Mouse (Mus musculus): Measurements from ENCODE around the gene Acvr1. TPM values are rescaled to one million over a fixed set of nuclear protein-coding genes. Genes with fewer than 3 reads are reported as not detected.

The Acvr1 gene
- polyA plus RNA-seq, 1 experiment from 2014 or later = 7.5 TPM

DNA sequence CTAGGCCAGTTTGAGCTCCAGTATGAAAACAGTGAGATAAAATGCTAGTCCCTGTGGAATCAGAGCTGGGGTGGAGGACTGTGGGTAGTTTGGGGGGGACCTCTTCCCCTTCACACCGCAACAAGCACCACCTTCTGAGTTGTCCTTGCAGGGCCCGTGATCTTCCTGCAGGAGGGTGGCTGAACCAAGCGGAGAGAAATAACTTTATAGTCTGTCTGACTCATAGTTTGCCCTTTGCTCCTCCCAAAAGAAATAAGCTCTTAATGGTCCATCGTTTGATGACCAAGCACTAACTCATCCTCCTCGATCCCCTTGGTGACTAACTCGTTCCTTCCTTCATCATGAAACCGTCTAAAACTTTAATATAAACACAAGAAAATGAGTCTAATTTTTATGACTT lies 20.7 kb downstream of the Acvr1 start:
- H3K4me1 ChIP-seq (replicated peaks; ENCODE audit: control insufficient read depth, insufficient read depth, low read length) = peaks cover 9% of the 10 kb centered on the region; the same call in 1 of the 2 replicates
- no peaks in the 10 kb centered on the region for H3K9me3 ChIP-seq (ENCODE audit: control insufficient read depth, low read length)
- ATAC-seq (ENCODE audit: low FRiP score) = no peak
- no peaks in the 10 kb centered on the region for H3K27me3 ChIP-seq (ENCODE audit: control insufficient read depth, insufficient read depth, low read length)
- no peak overlapping the region for H3K27ac ChIP-seq
- no peaks in the 10 kb centered on the region for H3K36me3 ChIP-seq (replicated peaks; ENCODE audit: control insufficient read depth, insufficient read depth)
- no peak overlapping the region for H3K9ac ChIP-seq
- H3K4me3 ChIP-seq (replicated peaks; ENCODE audit: low read length) = no peak overlapping the region
- no peak overlapping the region for H3K4me2 ChIP-seq (replicated peaks)
- no peak for DNase-seq (ENCODE audit: low spot score)
- 90% methylated on average over 7 of the region's 7 CpGs for whole genome bisulfite sequencing

DNA sequence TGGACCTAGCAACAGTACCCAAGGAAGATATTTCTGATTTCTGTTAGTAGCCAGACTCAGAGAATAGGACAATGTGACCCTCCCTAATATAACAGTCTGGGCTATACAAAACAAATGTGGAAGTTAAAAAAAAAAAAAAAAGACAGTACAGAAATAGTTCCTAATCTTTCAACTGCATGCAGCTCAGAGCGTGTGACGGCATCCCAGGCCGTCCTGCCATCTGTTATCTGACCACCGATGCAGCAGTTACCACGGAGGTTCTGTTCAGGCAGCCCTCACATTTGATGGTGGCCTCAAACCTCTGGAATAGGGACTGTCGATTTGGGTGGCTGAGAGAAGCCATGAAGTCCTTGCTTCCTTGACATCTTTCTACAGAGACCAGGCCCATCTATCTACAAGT lies 22.6 kb downstream of the Acvr1 start:
- no peak overlapping the region for H3K9ac ChIP-seq
- H3K27me3 ChIP-seq (ENCODE audit: control insufficient read depth, insufficient read depth, low read length) = no peaks in the 10 kb centered on the region
- no peak for ATAC-seq (ENCODE audit: low FRiP score)
- H3K4me3 ChIP-seq (replicated peaks; ENCODE audit: low read length) = no peak overlapping the region
- no peak overlapping the region for H3K4me2 ChIP-seq (replicated peaks)
- H3K9me3 ChIP-seq (ENCODE audit: control insufficient read depth, low read length) = no peaks in the 10 kb centered on the region
- DNase-seq (ENCODE audit: low spot score) = no peak
- no peak overlapping the region for H3K27ac ChIP-seq
- no peaks in the 10 kb centered on the region for H3K4me1 ChIP-seq (replicated peaks; ENCODE audit: control insufficient read depth, insufficient read depth, low read length)
- H3K36me3 ChIP-seq (replicated peaks; ENCODE audit: control insufficient read depth, insufficient read depth) = no peaks in the 10 kb centered on the region
- WGBS = 93% methylated on average over 6 of the region's 6 CpGs

- no peaks in the 10 kb centered on the region for H3K36me3 ChIP-seq (replicated peaks; ENCODE audit: control insufficient read depth, insufficient read depth)
- DNase-seq (ENCODE audit: low spot score) = no peak
- H3K27me3 ChIP-seq (ENCODE audit: control insufficient read depth, insufficient read depth, low read length) = no peaks in the 10 kb centered on the region
- H3K9me3 ChIP-seq (ENCODE audit: control insufficient read depth, low read length) = no peaks in the 10 kb centered on the region
- no peak for ATAC-seq (ENCODE audit: low FRiP score)
- WGBS = 88% methylated on average over 5 of the region's 5 CpGs
- H3K4me3 ChIP-seq (replicated peaks; ENCODE audit: low read length) = no peak overlapping the region
- no peak overlapping the region for H3K4me2 ChIP-seq (replicated peaks)
- H3K4me1 ChIP-seq (replicated peaks; ENCODE audit: control insufficient read depth, insufficient read depth, low read length) = no peaks in the 10 kb centered on the region
- no peak overlapping the region for H3K9ac ChIP-seq
- H3K27ac ChIP-seq = no peak overlapping the region
These were observed 23.7 kb downstream of the Acvr1 start for GRCm38 (mm10) chr2:58543252-58543651.

DNA sequence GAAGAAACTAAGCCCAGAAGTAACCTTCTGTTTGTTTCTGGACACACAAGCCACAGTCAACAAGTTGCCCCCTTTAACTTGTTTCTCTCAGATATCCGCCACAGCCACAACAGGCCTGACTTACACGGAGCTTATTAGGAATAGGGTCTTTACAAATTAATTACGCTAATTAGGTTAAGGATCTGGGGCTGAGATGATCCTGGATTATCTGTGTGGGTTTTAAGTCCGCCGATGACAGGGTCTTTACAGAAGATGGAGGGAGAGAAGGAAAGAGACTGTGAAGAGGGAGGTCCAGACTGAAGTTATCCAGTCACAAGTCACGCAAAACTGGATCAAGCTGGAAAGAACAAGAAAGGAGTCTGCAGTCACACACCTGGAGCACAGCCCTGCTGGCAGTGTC lies 28.8 kb downstream of the Acvr1 start:
- Histone ChIP-seq H3K27me3 (ENCODE audit: control insufficient read depth, insufficient read depth, low read length) (no peaks in the 10 kb centered on the region), H3K4me3 (replicated peaks; ENCODE audit: low read length) (no peak overlapping the region), H3K4me2 (replicated peaks) (no peak overlapping the region), H3K27ac (no peak overlapping the region), H3K4me1 (replicated peaks; ENCODE audit: control insufficient read depth, insufficient read depth, low read length) (peaks cover 17% of the 10 kb centered on the region), H3K9ac (no peak overlapping the region), H3K36me3 (replicated peaks; ENCODE audit: control insufficient read depth, insufficient read depth) (peaks cover 3% of the 10 kb centered on the region; the same call in 1 of the 2 replicates), H3K9me3 (ENCODE audit: control insufficient read depth, low read length) (no peaks in the 10 kb centered on the region)
- WGBS = 93% methylated on average over 6 of the region's 6 CpGs
- ATAC-seq (ENCODE audit: low FRiP score) (no peak), DNase-seq (ENCODE audit: low spot score) (no peak)

DNA sequence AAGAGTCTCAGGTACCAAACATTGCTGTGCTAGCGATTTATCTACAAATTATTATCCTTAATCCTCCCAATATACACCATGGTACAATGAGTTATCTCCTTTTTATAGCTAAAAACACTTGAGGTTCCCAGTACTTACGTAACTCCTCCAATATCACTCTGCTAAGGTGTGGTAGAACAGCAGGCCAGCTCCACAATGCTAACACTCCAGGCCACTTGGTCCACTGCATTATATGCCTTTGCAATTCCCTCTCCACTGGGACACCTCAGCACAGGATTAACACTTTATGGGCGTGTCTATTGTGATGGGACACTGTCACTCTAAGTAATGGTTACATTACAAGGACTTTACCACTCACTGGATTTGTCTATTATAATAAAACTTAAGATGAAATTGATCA lies 30.2 kb downstream of the Acvr1 start:
- no peak for ATAC-seq (ENCODE audit: low FRiP score)
- peaks cover 30% of the 10 kb centered on the region for H3K4me1 ChIP-seq (replicated peaks; ENCODE audit: control insufficient read depth, insufficient read depth, low read length)
- no peak overlapping the region for H3K27ac ChIP-seq
- no peak for DNase-seq (ENCODE audit: low spot score)
- H3K4me2 ChIP-seq (replicated peaks) = no peak overlapping the region
- H3K4me3 ChIP-seq (replicated peaks; ENCODE audit: low read length) = no peak overlapping the region
- no peaks in the 10 kb centered on the region for H3K27me3 ChIP-seq (ENCODE audit: control insufficient read depth, insufficient read depth, low read length)
- peaks cover 3% of the 10 kb centered on the region; the same call in 1 of the 2 replicates for H3K36me3 ChIP-seq (replicated peaks; ENCODE audit: control insufficient read depth, insufficient read depth)
- no peak overlapping the region for H3K9ac ChIP-seq
- WGBS = 93% methylated on average over 3 of the region's 3 CpGs
- H3K9me3 ChIP-seq (ENCODE audit: control insufficient read depth, low read length) = no peaks in the 10 kb centered on the region

- peaks cover 3% of the 10 kb centered on the region; the same call in 1 of the 2 replicates for H3K36me3 ChIP-seq (replicated peaks; ENCODE audit: control insufficient read depth, insufficient read depth)
- no peak overlapping the region for H3K27ac ChIP-seq
- no peak overlapping the region for H3K9ac ChIP-seq
- ATAC-seq (ENCODE audit: low FRiP score) (no peak), DNase-seq (ENCODE audit: low spot score) (no peak)
- WGBS = 85% methylated on average over 8 of the region's 8 CpGs
- H3K27me3 ChIP-seq (ENCODE audit: control insufficient read depth, insufficient read depth, low read length) = no peaks in the 10 kb centered on the region
- peaks cover 42% of the 10 kb centered on the region for H3K4me1 ChIP-seq (replicated peaks; ENCODE audit: control insufficient read depth, insufficient read depth, low read length)
- no peak overlapping the region for H3K4me2 ChIP-seq (replicated peaks)
- H3K9me3 ChIP-seq (ENCODE audit: control insufficient read depth, low read length) = no peaks in the 10 kb centered on the region
- no peak overlapping the region for H3K4me3 ChIP-seq (replicated peaks; ENCODE audit: low read length)
These were observed 31.7 kb downstream of the Acvr1 start for GRCm38 (mm10) chr2:58535233-58535632.

DNA sequence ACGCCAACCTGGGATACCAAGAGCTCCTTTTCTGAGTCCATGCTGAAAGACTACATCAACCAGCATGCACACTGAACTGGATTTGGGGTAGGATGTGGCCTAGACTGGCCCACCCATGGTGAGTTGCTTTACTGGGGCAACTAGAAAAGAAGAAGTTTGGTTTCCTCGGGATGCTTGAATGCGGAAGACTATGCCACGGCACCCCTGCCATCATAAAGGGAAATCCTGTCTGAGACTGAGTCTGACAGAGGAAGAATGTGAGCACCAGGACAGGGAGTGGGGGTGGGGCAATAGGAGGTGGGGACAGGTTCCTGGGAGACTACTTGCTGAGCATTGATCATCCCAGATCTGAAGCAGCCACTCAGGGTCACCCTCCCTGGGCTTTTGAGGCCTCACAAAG lies 32.6 kb downstream of the Acvr1 start:
- Histone ChIP-seq H3K27ac (no peak overlapping the region; the same call in 1 of the 2 replicates), H3K36me3 (replicated peaks; ENCODE audit: control insufficient read depth, insufficient read depth) (peaks cover 3% of the 10 kb centered on the region; the same call in 1 of the 2 replicates), H3K9ac (no peak overlapping the region), H3K27me3 (ENCODE audit: control insufficient read depth, insufficient read depth, low read length) (no peaks in the 10 kb centered on the region), H3K4me2 (replicated peaks) (no peak overlapping the region), H3K9me3 (ENCODE audit: control insufficient read depth, low read length) (no peaks in the 10 kb centered on the region), H3K4me3 (replicated peaks; ENCODE audit: low read length) (no peak overlapping the region), H3K4me1 (replicated peaks; ENCODE audit: control insufficient read depth, insufficient read depth, low read length) (peaks cover 51% of the 10 kb centered on the region)
- 55% methylated on average over 4 of the region's 4 CpGs for WGBS
- ATAC-seq (ENCODE audit: low FRiP score) (no peak), DNase-seq (ENCODE audit: low spot score) (no peak)

DNA sequence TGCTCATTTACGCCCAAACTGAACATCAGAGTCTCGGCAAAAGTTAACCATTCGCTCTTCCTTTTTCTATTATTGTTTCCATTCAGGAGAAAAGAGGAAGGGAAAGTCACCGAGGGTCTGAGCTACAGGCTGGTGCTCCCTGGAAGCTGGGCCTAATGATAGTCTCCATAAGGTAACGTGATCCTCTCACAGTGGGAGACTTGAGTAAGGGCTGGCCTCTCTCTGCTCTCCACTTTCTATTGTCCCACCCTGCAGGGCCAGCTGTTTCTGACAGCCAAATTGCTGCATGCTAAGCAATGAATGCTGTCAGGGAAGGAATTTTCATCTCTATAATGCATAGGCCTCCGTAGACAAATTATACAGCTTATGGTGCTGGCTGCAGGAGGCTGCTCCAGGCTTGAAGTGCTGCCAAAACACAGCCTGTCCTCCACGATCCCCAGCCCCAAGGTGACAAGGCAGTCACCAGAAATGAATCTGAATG lies 33.4 kb downstream of the Acvr1 start:
- DNase-seq (ENCODE audit: low spot score) = peak; percentile 30
- Histone ChIP-seq H3K4me1 (replicated peaks; ENCODE audit: control insufficient read depth, insufficient read depth, low read length) (peaks cover 54% of the 10 kb centered on the region), H3K4me3 (replicated peaks; ENCODE audit: low read length) (no peak overlapping the region), H3K27ac (peak overlapping the region; percentile 57), H3K36me3 (replicated peaks; ENCODE audit: control insufficient read depth, insufficient read depth) (peaks cover 3% of the 10 kb centered on the region; the same call in 1 of the 2 replicates), H3K4me2 (replicated peaks) (peak overlapping the region; percentile 12; the same call in 1 of the 2 replicates), H3K9ac (peak overlapping the region; percentile 20; the same call in 1 of the 2 replicates), H3K9me3 (ENCODE audit: control insufficient read depth, low read length) (no peaks in the 10 kb centered on the region), H3K27me3 (ENCODE audit: control insufficient read depth, insufficient read depth, low read length) (no peaks in the 10 kb centered on the region)
- 15% methylated on average over 7 of the region's 7 CpGs for WGBS
- peak; percentile 31; the same call in 1 of the 2 replicates for ATAC-seq (ENCODE audit: low FRiP score)

- Histone ChIP-seq H3K4me3 (replicated peaks; ENCODE audit: low read length) (no peak overlapping the region), H3K4me1 (replicated peaks; ENCODE audit: control insufficient read depth, insufficient read depth, low read length) (peaks cover 54% of the 10 kb centered on the region), H3K9ac (no peak overlapping the region; the same call in 1 of the 2 replicates), H3K36me3 (replicated peaks; ENCODE audit: control insufficient read depth, insufficient read depth) (peaks cover 3% of the 10 kb centered on the region; the same call in 1 of the 2 replicates), H3K9me3 (ENCODE audit: control insufficient read depth, low read length) (no peaks in the 10 kb centered on the region), H3K4me2 (replicated peaks) (peak overlapping the region; percentile 47), H3K27ac (peak overlapping the region; percentile 73), H3K27me3 (ENCODE audit: control insufficient read depth, insufficient read depth, low read length) (no peaks in the 10 kb centered on the region)
- ATAC-seq (ENCODE audit: low FRiP score) (peak; percentile 89), DNase-seq (ENCODE audit: low spot score) (peak; percentile 81)
- WGBS = 16% methylated on average over 8 of the region's 10 CpGs
These were observed 34.6 kb downstream of the Acvr1 start for GRCm38 (mm10) chr2:58532260-58532850.
